Mouse (Mus musculus): ENCODE data around the gene Jak3. TPM values are rescaled to one million over a fixed set of nuclear protein-coding genes. Genes with fewer than 3 reads are reported as not detected.

Gene Jak3
- polyA plus RNA-seq, 1 experiment from 2014 or later, result 3.5 TPM

DNA sequence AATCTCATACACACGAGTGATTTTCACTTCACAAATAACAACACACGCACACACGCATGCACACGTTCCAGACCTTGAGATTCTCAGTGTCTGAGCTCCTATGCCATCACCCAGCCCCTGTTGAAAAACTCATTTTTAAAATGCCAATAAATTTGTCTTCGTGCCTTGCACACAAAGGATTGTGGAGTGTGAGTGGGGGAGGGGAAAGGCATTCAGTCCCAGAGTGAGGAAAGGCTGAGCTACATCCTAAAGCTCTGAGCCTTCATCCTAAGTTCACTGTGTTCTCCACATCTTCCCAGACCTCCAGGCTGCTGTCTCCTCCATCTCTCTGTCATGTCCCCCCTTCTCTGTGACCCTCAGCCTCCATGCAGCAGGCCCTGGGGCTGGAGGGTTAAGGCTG is 8.8 kb upstream of the Jak3 start:
- H3K36me3 ChIP-seq, result peaks cover 21% of the 10 kb centered on the region
- H3K27me3 ChIP-seq, result peaks cover 26% of the 10 kb centered on the region
- H3K4me1 ChIP-seq (replicated peaks), result peaks cover 55% of the 10 kb centered on the region
- peak overlapping the region; percentile 80 for H3K27ac ChIP-seq
- H3K9me3 ChIP-seq, result no peaks in the 10 kb centered on the region
- 42% methylated on average over 5 of the region's 5 CpGs for WGBS
- peak overlapping the region; percentile 45 for H3K4me2 ChIP-seq
- ATAC-seq (ENCODE audit: low FRiP score), result no peak
- peak overlapping the region; percentile 53 for H3K9ac ChIP-seq
- H3K4me3 ChIP-seq, result no peak overlapping the region

DNA sequence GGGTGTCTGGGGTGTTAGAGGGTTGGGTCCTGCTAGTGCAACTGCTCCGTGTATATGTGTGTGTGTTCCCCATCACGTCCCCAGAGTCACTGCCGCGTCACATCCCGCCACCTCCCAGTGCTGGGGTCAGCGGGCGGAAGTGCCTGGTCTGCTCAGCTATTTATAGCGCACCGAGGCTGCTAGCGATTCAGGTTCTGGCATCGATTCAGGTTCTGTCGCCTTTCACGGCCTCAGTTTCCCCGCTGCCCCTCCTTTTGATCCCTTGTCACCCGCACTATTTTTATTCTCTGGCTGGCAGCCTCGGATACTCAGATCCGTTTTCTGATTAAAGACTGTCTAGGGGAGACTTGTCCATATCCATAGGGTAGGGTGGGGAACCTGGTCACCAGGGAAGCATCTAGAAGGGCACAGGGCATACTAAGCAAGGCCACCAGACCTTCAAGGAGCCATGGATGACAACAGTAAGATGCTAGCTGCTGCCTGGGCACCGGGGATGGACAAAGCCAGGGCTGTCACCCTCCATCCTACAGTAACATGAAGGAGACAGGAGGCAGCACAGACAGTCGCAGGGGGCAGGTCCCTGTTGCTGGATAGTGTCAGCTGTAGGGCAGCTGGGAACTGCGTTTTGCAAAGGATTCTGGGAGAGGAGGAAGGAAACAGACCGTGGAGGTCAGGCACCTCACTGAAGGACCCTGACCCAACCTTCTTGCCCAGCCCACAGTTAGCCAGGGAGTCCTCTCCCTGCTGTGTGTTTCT is 7.7 kb upstream of the Jak3 start:
- H3K27me3 ChIP-seq, result peaks cover 19% of the 10 kb centered on the region
- H3K9ac ChIP-seq, result peak overlapping the region; percentile 53
- peak overlapping the region; percentile 80 for H3K27ac ChIP-seq
- no peak for ATAC-seq (ENCODE audit: low FRiP score)
- H3K9me3 ChIP-seq, result no peaks in the 10 kb centered on the region
- 5% methylated on average over 21 of the region's 21 CpGs for WGBS
- peaks cover 55% of the 10 kb centered on the region for H3K4me1 ChIP-seq (replicated peaks)
- peak overlapping the region; percentile 15 for H3K4me3 ChIP-seq
- H3K36me3 ChIP-seq, result peaks cover 10% of the 10 kb centered on the region
- H3K4me2 ChIP-seq, result peak overlapping the region; percentile 45

DNA sequence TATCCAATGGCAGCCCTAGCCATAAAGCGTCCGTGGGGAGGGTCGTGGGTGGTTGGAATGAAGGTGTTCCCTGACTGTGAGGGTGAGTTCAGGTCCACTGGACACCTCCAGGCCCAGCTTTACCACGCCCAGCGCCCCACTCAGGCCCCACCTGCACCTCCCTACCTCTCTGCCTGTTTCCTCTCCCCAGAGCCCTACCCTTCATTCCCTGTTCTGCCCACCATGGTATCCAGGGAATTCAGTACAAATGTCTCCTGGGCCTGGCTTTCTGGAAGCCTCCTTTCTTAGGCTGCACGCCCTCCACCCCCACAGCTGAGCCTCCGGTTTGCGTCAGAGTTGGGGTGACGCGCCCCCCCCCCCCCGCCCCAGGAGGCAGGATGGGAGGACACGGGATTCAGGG is 5.9 kb upstream of the Jak3 start:
- H3K9ac ChIP-seq, result peak overlapping the region; percentile 88
- no peaks in the 10 kb centered on the region for H3K36me3 ChIP-seq
- peak; percentile 29 for ATAC-seq (ENCODE audit: low FRiP score)
- H3K9me3 ChIP-seq, result no peaks in the 10 kb centered on the region
- WGBS, result 8% methylated on average over 12 of the region's 12 CpGs
- peaks cover 55% of the 10 kb centered on the region for H3K4me1 ChIP-seq (replicated peaks)
- peak overlapping the region; percentile 96 for H3K27ac ChIP-seq
- H3K4me3 ChIP-seq, result peak overlapping the region; percentile 85
- H3K27me3 ChIP-seq, result peaks cover 22% of the 10 kb centered on the region
- peak overlapping the region; percentile 88 for H3K4me2 ChIP-seq

DNA sequence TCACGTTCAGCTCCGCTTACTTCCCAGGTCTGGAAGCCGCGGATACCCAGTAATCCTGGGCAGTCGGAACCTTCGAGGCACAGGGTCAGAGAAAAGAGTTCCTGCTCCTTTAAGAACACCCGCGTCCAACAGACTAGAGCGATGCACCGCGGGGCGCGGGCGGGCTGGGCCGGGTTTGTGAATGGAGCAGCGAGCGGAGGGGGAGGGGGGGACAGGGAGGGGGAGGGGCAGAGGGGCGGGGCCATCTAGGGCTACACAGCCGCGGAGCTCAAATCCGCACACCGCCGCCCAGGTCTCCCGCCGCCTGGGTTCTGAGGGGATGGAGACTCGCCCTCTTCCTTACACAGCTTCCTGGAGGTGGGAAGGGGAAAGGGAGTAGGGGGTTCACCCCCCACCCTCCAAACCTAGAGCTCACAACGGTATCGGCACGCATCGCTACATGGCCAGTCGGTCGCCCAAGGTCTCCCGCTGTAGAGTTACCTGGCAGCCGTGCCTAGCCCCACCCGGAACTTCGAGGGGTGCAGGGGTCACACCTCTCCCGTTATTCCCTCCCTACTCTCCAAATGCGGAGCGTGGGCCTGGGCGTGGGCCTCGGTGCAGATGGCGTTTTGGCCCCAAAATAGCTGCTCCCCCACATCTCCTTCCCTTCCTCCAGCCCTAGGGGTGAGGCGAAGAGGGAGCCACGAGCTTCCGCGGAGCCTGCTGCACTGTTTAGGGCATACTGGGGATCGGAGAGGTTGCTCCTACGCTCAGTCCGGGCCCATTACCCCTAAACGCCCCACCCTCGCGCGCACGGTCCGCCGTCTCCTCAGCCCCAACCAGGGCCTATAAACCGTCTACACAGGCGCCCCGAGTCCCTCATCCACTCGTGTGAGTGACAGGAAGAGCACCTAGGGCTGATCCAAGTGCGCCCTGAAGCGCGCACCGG is 5.2 kb upstream of the Jak3 start:
- peak overlapping the region; percentile 96 for H3K27ac ChIP-seq
- WGBS, result under 1% methylated on average over 61 of the region's 64 CpGs
- H3K36me3 ChIP-seq, result no peaks in the 10 kb centered on the region
- no peaks in the 10 kb centered on the region for H3K9me3 ChIP-seq
- peaks cover 29% of the 10 kb centered on the region for H3K27me3 ChIP-seq
- peaks cover 54% of the 10 kb centered on the region for H3K4me1 ChIP-seq (replicated peaks)
- peak overlapping the region; percentile 88 for H3K4me2 ChIP-seq
- ATAC-seq (ENCODE audit: low FRiP score), result peak; percentile 65
- peak overlapping the region; percentile 88 for H3K9ac ChIP-seq
- peak overlapping the region; percentile 85 for H3K4me3 ChIP-seq

DNA sequence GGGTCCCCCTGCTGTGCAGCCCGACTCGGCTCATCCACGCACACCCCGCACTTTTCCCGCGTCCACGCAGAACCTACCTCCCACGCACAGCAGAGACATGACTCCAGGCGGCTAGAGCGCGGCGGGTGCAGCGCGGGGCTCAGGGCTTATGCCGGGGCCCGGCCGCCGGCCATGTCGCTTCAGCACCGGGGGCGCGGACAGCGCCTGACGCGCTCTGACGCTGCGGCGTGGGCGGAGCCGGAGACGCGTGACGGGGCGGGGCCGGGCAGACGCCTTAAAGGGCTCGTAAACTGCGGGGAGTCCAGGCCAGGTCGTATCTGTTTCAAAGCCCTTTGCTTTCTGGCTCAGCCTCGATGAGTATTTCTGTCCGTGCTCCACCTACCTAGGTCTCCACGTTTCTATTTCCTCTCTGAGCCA is 4.5 kb upstream of the Jak3 start, which contains the start of gene Unc13a:
Unc13a (minus strand) TSS at position 209 of the 417 bp plus-strand sequence.
- ATAC-seq (ENCODE audit: low FRiP score), result peak; percentile 55
- Histone ChIP-seq H3K36me3 (no peaks in the 10 kb centered on the region), H3K27me3 (peaks cover 35% of the 10 kb centered on the region), H3K4me3 (peak within 1 kb of the TSS; percentile 85), H3K4me1 (replicated peaks) (peaks cover 52% of the 10 kb centered on the region), H3K4me2 (peak within 1 kb of the TSS; percentile 88), H3K9ac (peak within 1 kb of the TSS; percentile 88), H3K27ac (peak within 1 kb of the TSS; percentile 96), H3K9me3 (no peaks in the 10 kb centered on the region)
- under 1% methylated on average over 42 of the region's 42 CpGs for WGBS

DNA sequence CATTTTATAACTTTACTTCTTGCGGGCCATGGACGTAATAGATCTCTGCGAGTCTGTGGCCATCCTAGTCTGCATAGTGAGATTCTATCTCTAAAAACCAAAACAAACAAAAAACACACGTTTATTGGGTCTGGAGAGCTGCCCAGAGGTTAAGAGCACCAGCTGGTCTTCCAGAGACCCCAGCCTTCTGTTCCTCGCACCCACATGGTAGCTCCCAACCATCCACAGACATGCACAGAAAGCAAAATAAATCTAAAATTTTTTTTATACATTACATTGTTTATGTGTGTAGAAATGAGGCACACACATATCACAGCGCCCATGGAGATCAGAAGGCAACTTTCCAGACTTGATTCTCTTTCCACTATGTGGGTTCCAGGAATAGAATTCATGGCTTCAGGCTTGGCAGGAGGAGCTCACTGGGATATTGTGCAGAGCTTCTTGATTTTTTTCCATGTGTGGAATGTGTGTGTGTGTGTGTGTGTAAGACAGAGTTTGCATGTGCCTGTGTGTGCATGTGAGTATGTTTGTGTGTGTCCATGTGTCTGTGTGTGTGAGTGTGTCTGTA is 3.8 kb upstream of the Jak3 start:
- no peaks in the 10 kb centered on the region for H3K36me3 ChIP-seq
- no peak for ATAC-seq (ENCODE audit: low FRiP score)
- H3K9ac ChIP-seq, result peak overlapping the region; percentile 88
- peak overlapping the region; percentile 85 for H3K4me3 ChIP-seq
- peak overlapping the region; percentile 96 for H3K27ac ChIP-seq
- no peaks in the 10 kb centered on the region for H3K9me3 ChIP-seq
- peaks cover 41% of the 10 kb centered on the region for H3K27me3 ChIP-seq
- 65% methylated on average over 6 of the region's 6 CpGs for WGBS
- peaks cover 45% of the 10 kb centered on the region for H3K4me1 ChIP-seq (replicated peaks)
- H3K4me2 ChIP-seq, result peak overlapping the region; percentile 88

DNA sequence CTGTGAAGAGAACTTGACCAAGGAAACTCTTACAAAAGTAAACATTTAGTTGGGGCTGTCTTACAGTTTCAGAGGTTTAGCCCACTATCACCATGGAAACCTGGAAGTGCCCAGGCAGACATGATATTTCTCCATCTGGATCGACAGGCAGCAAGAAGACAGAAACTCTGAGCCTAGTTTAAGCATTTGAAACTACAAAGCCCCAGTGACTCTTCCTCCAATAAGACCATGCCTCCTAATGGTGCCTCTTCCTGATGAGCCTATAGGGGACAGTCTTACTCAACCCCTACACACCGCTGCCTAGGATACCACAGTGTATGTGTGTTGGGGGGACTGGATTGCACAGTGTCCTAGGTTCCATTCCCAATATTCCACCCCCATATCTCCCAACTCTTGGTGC is 2.0 kb upstream of the Jak3 start:
- Histone ChIP-seq H3K4me3 (no peak overlapping the region), H3K4me2 (no peak overlapping the region), H3K9ac (no peak overlapping the region), H3K9me3 (no peaks in the 10 kb centered on the region), H3K4me1 (replicated peaks) (peaks cover 28% of the 10 kb centered on the region), H3K36me3 (no peaks in the 10 kb centered on the region), H3K27ac (no peak overlapping the region), H3K27me3 (peaks cover 56% of the 10 kb centered on the region)
- WGBS, result 65% methylated on average over 2 of the region's 2 CpGs
- ATAC-seq (ENCODE audit: low FRiP score), result no peak

DNA sequence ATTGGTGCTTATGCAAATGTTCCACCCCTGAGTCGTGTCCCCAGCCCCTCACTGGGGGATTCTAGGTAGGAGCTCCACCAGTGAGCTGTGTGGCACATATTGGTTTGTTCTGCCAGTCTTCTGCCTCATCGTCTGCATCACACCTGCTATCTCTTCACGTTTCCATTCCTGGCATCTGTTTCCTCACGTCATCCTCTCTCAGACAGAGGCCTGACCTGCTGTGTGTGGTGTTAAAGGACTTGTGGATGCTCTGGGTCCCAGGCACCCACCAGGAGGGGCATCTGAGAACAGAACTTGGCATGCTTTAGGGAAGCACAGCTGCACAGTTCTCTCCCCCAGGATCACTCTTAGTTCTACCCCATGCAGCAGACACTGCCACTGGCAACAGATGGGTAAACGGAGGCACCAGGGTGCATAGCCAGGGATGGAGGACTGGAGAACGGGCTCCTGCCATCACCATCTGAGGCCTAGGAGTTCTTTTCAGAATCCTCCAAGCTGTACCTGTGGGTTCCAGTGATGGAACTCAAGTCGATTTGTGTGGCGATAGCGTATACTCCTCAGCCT is 558 bp upstream of the Jak3 start:
- no peak for ATAC-seq (ENCODE audit: low FRiP score)
- Histone ChIP-seq H3K27me3 (peaks cover 66% of the 10 kb centered on the region), H3K4me3 (peak overlapping the region; percentile 62), H3K4me1 (replicated peaks) (peaks cover 28% of the 10 kb centered on the region), H3K9me3 (no peaks in the 10 kb centered on the region), H3K36me3 (no peaks in the 10 kb centered on the region), H3K9ac (peak overlapping the region; percentile 85), H3K27ac (no peak overlapping the region), H3K4me2 (peak overlapping the region; percentile 84)
- 33% methylated on average over 9 of the region's 9 CpGs for WGBS

DNA sequence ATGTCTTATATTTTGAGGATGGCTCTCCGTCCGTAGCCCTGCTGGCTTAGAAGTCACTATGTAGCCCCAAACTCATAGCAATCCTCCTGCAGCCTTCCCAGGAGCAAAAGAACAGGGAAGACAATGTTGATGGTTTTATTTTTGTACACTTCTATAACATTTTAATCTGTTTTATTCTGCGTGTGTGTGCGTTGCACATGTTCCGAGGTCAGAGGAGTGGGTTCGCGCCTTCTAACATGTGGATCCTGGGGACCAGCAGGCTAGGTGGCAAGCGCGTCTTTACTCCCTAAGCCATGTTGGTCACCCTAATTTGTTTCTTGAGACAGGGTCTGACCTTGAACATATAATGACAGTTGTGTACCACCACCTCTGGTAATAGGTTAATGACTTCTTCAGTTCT is 707 bp downstream of the Jak3 start:
- Histone ChIP-seq H3K27me3 (peaks cover 79% of the 10 kb centered on the region), H3K4me3 (peak overlapping the region; percentile 62), H3K27ac (no peak overlapping the region), H3K9me3 (no peaks in the 10 kb centered on the region), H3K4me1 (replicated peaks) (peaks cover 36% of the 10 kb centered on the region), H3K4me2 (peak overlapping the region; percentile 84), H3K36me3 (no peaks in the 10 kb centered on the region), H3K9ac (peak overlapping the region; percentile 85; the same call in 1 of the 2 replicates)
- ATAC-seq (ENCODE audit: low FRiP score), result no peak
- WGBS, result 52% methylated on average over 9 of the region's 9 CpGs

DNA sequence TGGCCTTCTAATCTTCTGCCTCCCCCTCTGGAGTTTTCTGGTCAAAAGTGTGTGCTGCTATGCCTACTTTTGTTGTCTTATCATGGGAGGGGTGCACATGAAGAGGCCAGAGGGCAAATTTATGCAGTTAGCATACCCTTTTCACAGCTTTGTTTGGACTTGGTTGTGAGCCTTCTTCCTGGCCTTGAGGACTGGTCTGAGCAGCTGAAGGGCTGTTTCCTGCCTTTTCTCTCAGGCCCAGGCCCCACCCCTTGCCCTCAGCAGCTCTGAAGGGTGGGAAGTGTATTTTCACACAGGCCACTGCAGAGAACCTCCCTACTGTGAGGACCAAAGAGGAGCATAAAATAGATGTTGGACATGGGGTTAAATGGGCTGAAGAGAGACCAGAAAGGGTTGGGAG is 1.5 kb downstream of the Jak3 start:
- Histone ChIP-seq H3K36me3 (no peaks in the 10 kb centered on the region), H3K4me1 (replicated peaks) (peaks cover 31% of the 10 kb centered on the region), H3K9ac (no peak overlapping the region), H3K4me2 (no peak overlapping the region), H3K27ac (no peak overlapping the region), H3K27me3 (peaks cover 87% of the 10 kb centered on the region), H3K9me3 (no peaks in the 10 kb centered on the region), H3K4me3 (no peak overlapping the region)
- ATAC-seq (ENCODE audit: low FRiP score), result no peak

DNA sequence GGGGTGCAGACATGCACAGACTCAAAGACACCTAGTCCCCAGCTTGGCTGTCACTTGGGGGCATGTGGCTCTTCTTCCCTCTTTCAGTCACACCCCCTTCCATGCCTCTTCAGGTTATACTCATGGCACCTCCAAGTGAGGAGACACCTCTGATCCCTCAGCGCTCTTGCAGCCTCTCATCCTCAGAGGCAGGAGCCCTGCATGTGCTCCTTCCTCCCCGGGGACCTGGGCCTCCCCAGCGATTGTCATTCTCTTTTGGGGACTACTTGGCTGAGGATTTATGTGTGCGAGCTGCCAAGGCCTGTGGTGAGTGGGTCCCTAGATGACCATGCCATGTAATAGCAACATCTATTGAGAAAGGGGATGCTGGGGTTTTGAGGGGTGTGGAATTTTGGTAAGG is 2.1 kb downstream of the Jak3 start:
- no peak overlapping the region for H3K4me2 ChIP-seq
- peaks cover 91% of the 10 kb centered on the region for H3K27me3 ChIP-seq
- 47% methylated on average over 4 of the region's 4 CpGs for WGBS
- peaks cover 31% of the 10 kb centered on the region for H3K4me1 ChIP-seq (replicated peaks)
- no peak overlapping the region for H3K4me3 ChIP-seq
- no peaks in the 10 kb centered on the region for H3K9me3 ChIP-seq
- no peaks in the 10 kb centered on the region for H3K36me3 ChIP-seq
- no peak overlapping the region for H3K9ac ChIP-seq
- H3K27ac ChIP-seq, result no peak overlapping the region
- ATAC-seq (ENCODE audit: low FRiP score), result no peak

DNA sequence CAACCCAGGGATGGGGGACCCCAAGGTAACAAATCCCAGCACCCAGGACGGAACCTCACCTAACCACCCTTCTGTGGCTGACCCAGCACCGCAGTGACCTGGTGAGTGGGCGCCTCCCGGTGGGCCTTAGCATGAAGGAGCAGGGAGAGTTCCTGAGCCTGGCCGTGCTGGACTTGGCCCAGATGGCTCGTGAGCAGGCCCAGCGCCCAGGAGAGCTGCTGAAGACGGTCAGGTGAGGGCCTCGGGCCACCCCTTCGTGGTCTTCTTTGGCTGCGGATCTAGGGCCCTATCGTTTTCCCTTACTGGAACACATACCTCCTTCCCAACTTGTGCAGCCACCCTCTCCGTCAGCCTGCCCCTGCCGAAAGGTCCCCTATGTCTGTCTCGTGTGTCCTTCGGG is 3.0 kb downstream of the Jak3 start:
- no peak for ATAC-seq (ENCODE audit: low FRiP score)
- Histone ChIP-seq H3K4me3 (peak overlapping the region; percentile 33), H3K9me3 (no peaks in the 10 kb centered on the region), H3K9ac (no peak overlapping the region), H3K27me3 (peaks cover 94% of the 10 kb centered on the region), H3K4me2 (peak overlapping the region; percentile 51), H3K4me1 (replicated peaks) (peaks cover 31% of the 10 kb centered on the region), H3K36me3 (no peaks in the 10 kb centered on the region), H3K27ac (no peak overlapping the region)
- WGBS, result 9% methylated on average over 16 of the region's 16 CpGs
